Mouse (Mus musculus): ENCODE measurements around the gene 9230102O04Rik.
A peak's percentile ranks its signal among the peaks of the same experiment; 100 is the strongest.

Gene 9230102O04Rik

DNA sequence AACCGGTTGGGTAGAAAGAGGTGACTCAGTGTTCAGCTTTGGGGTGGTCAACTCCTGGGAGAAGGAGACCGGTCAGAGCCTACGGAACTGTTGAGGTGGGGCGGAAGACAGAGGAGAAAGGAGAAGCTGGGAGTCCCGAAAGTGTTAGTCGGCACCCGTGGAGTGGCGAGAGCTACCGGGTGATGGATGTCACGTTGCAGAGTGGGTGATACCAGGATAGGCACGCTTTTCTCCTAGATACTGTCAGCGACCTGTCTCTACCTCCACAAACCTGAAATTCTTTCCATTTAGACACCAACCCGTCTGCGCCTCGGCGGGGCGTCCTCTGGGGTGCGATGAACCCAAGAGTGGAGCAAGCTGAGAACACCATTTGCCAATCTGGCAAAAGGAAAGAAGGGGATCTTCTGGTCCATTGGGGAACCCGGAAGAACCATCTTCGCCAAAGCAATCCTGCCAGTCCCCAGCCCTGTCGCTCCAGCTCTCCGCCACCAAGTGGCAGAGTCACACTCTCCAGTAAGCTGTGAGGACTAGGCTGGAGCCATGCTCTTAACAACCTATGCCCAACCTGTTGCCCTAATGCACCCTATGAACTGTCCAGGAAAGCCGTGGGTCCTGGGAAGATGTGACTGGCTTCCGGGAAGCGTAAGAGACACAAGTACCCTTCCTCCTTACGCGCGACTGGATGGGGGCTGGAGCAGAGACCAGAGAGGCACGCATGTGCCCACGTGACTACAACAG lies at the start of gene 9230102O04Rik:
TSS of gene 9230102O04Rik (minus strand) at position 628 of the 738 bp plus-strand sequence.
- DNase-seq, result peak; percentile 49 to 64

- no peak for DNase-seq
These were observed 46.6 kb upstream of the 9230102O04Rik start for GRCm38 (mm10) chr2:9935965-9936364.

DNA sequence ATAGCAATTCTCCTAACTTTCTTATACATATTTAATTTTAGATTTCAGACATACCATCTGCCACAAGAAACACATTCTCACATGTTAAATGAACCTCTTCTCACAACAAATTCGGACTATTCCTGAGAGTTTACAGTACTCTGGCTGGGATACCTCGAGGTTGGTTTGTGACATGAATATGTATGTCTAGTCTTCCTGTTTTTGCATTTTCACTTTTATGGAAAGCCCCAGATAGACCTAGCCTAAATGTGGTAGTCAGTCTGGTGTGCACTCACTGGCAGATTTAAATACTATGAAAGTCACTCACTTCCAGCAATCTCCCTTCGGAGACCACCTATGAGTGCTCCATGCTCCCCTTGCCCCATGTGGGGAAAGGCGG lies 37.6 kb upstream of the 9230102O04Rik start:
- no peak for DNase-seq

DNA sequence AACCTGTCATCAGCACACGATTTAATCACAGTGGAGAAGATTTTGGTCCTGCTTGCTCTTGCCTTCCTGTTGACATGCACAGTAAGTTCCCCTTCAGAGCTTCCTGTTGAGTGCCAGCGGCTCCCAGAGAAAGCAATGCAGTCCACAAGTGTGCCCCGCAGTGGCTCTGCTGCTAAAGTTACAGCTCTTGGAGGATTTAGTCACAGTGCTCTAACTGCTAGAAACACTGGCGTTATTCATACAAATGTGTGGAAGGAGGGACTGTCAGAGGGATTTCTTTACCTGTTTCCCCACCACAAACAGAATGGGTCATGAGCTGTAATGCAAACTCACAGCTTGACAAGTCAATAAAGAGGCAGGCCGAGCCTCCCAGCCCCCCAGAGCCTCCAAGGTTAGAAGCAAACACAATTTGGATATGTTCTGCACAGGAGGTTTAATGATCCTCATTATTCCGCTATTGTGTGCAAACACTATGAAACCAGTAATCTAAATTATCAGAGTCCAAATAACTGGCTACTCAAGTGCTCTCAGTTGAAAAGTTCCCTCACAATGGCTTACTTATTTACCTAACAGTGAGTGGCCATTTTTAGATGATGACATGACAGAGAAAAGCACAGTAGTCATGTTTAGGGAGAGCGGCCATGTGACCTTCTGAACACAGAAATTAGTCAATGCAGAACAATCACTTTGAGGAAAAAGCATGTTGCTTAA lies 37.0 kb upstream of the 9230102O04Rik start:
- DNase-seq, result no peak

- DNase-seq, result no peak
These were observed 29.5 kb upstream of the 9230102O04Rik start for GRCm38 (mm10) chr2:9918691-9919471.

- no peak for DNase-seq
These were observed 28.3 kb upstream of the 9230102O04Rik start for GRCm38 (mm10) chr2:9917602-9918001.

GRCm38 (mm10) chr2:9905995-9906394 lies 16.7 kb upstream of the 9230102O04Rik start:
- no peak for DNase-seq

DNA sequence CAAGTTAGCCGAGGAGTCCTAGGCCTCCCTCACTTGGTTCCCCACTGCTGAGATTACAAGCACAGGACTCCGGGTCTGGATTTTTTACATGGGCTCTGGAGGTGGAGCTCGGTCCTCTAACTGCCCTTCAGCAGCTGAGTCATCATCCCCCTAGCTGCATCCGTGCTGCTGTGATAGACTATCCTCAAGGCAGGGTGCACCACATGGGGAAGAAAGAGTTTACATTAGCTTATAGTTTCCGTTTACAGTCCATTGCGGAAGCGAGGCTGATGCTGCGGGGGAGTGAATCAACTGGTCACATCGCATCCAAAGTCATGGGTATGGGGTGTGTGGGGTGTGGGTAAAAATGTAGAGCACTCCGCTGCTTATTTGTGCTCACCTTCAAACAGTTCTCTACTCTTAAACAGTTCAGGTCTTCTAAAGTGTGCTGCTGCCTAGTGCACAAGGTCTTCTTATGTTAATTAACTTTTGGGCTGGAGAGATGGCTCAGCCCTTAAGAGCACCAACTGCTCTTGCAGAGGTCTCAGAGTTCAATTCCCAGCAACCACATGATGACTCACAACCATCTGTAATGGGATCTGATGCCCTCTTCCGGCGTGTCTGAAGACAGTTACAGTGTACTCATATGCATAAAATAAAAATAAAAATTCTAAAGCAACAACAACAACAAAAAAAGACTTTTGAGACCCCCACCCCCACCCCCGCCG lies 14.7 kb upstream of the 9230102O04Rik start:
- DNase-seq, result no peak

GRCm38 (mm10) chr2:9897846-9898245 lies 8.5 kb upstream of the 9230102O04Rik start:
- DNase-seq, result no peak

DNA sequence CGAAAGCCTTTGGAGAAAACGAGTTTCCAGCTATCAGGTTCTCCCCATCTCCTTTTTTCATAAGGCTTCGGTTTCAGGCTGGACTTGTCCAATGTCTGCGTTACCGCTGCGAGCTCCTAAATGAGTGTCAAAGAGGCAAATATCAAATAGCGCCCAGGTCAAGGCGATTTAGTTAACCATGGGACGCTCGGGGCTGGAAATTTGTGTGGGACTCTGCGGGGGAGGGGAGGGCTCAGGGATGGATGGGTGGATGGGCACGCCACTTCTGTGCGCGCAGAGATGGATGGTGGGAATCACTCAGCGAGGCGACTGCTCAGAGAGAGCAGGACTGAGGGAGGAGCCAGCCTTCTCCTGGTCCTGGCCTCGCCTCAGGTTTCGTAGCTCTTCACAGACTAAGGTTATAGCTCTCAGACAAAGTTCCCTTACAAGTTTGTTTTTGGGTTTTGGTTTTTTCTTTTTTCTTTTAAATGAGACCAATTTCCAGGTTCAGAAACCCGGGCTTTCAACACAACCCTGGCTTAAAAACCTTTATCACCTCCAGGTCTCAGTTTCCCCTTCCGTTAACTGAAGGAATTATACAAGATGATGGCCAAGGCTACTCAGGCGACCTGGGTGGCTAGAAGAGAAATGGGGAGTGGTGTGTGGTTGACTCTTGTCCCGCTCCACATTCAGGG lies 6.9 kb upstream of the 9230102O04Rik start:
- peak in 1 of 2 experiments; percentile 11 for DNase-seq

GRCm38 (mm10) chr2:9894836-9895593 lies 5.7 kb upstream of the 9230102O04Rik start:
- DNase-seq, result no peak

DNA sequence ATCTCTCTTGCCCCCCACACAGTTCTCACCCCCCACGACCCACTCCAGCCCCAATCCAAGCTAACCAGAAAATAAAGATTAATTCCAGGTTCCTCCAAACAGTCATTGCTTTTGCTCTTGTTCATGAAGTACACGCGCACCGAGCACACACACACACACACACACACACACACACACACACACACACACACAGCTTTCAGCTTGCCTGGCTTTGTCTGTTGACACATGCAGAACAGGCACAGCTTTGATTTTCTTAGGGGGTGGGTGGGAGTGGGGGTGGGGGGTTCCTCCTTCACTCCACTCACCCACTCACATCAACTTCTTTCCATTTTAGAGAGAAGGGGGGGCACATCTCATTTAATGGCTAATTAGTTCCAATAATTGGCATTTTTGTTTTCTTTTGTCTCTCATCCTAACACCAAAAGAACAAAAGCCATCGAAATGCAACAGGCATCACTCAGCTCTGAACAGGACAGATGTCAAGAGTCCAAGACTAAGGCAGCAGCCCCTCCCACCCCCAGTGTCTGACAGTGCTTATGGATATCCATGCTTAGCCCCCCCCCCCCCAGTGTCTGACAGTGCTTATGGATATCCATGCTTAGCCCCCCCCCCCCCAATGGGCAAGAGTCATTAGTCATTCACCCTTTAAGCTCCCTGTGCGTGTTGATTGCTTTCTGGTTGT lies 4.1 kb upstream of the 9230102O04Rik start:
- DNase-seq, result no peak

- peak in 1 of 2 experiments; percentile 15 for DNase-seq
These were observed 3.2 kb upstream of the 9230102O04Rik start for GRCm38 (mm10) chr2:9892541-9892940.

DNA sequence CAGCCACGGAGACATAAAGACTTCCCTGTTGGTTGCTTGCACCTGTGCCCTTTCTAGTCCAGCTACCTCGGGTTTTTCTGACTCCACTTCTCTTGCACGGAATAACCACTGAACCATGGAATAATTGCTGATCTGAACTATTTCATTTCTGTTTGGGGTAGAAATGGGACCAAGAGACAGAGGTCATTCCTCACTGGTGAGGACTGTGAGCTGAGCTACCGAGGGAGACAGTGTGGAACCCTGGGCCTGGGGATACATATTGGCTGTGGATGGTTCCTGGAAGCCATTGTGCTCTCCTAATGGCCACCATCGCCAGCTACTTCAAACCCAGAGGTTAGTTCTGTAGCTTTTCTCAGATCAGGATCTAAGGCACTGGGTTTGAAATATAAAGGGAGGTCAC lies 1.6 kb upstream of the 9230102O04Rik start:
- DNase-seq, result no peak

DNA sequence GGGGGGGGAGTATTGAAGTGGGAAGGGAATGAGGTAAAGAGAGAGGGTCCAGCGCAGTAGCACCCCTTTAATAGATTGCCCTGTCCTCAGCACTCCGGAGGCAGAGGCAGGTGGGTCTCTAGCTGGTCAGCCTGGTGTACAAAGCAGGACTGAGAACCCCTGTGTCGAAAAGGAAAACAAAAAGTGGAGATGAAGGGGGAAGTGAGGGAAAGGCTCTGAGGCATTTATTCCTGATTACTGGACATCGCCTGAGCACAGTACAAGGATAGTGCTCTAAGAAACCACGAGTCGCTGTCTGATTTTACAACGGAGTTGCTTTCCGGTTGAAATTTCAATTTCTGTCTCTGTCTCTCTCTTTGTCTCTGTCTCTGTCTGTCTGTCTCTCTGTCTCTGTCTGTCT lies 911 bp upstream of the 9230102O04Rik start:
- no peak for DNase-seq

GRCm38 (mm10) chr2:9889651-9890183 lies 377 bp upstream of the 9230102O04Rik start, which contains the start of gene Gata3:
TSS of gene Gata3 (minus strand) at chr2:9890034.
- DNase-seq, result peak in 1 of 2 experiments; percentile 14

- DNase-seq, result no peak
These were observed 1.7 kb downstream of the 9230102O04Rik start for GRCm38 (mm10) chr2:9887636-9888035.

DNA sequence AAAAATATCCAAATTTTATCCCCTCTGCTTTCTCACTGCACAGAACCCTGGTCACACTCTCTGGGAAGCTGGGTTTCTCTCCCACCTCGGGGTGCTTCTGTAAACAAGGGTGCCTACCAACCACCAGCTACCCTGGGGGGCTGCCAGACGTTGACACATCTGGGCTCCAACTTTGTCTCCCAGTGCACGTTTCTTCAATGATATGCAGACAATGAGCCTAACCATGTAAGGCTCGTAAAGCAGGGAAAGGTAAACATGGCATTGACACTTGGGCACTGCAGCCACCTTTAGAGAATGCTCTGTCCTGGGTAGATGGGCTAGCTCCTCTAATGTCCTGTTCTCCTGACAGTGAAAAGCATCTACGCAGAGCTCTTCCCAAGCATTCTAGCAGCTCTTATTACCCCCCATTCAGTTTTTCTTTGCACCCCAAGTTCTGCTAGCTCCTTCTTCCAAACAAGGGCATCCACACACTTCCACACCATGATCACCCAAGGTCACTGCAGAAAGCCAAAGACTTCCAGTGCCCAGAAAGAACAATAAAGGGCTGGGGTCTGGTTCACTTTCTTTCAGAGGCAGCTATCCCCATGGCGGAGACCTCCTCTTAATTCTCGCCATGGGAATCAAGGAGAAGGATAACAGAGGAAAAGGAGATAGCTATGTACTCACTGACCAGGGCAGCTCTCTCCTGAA lies 2.3 kb downstream of the 9230102O04Rik start:
- DNase-seq, result no peak

DNA sequence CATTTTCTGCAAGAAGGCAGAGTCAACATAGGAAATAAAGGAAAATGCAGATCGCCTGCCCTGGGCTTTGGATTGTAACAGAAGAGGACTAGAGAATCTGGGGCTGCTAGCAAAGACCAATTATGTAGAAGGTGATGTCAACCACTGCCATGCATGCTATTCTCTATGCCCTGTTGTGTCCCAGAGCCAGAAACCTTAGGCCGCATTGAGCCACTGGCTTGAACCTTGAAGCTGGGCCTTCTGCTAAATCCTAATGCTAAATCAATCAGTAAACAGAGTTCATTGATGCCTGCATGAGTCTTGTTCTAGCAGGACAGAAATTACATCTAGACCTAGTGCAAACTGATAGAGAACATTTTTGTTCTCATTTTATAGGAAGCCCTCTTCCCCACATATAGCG lies 3.3 kb downstream of the 9230102O04Rik start:
- DNase-seq, result no peak
